Mouse (Mus musculus) liver, embryonic 16.5 days (tissue): Measurements from ENCODE around the gene Gemin5. TPM values are rescaled to one million over a fixed set of nuclear protein-coding genes. Genes with fewer than 3 reads are reported as not detected.
"Not testable (repeated sequence)": the region's sequence is repeated elsewhere in the genome, so short reads cannot be mapped to it uniquely, and the experiment has no call there.

Experiments
- ATAC-seq: fragments of 200-750 bp; cut with Nextera tagmentation; 2 replicates; pipeline ENCODE4 v1.8.0; 2017; ENCODE audit warnings: low read depth, mild to moderate bottlenecking, moderate number of reproducible peaks, moderate library complexity
- H3K27ac ChIP-seq: fragments of 300-500 bp; sonication (generic); 2 replicates; pipeline ENCODE4 v1.5.1; 2014; ENCODE audit warnings: mild to moderate bottlenecking, low read length
- H3K27me3 ChIP-seq: fragments of 300-500 bp; sonication (generic); 2 replicates; pipeline ENCODE4 v1.6.1; 2014; ENCODE audit warnings: low read depth, low read length, mixed read lengths; ENCODE audit not compliant: control insufficient read depth, insufficient read depth
- H3K36me3 ChIP-seq: fragments of 300-500 bp; sonication (generic); 2 replicates; pipeline ENCODE4 v1.6.1; 2014; ENCODE audit warnings: mild to moderate bottlenecking; ENCODE audit not compliant: control insufficient read depth, insufficient read depth
- H3K4me1 ChIP-seq: fragments of 300-500 bp; sonication (generic); 2 replicates; pipeline ENCODE4 v1.6.1; 2014; ENCODE audit warnings: low read depth, low read length, mixed read lengths; ENCODE audit not compliant: control insufficient read depth
- H3K4me2 ChIP-seq: fragments of 300-500 bp; sonication (generic); 2 replicates; pipeline ENCODE4 v1.6.1; 2014; ENCODE audit warnings: low read depth, low read length, mixed read lengths
- H3K4me3 ChIP-seq: fragments of 300-500 bp; sonication (generic); 2 replicates; pipeline ENCODE4 v1.5.1; 2014; ENCODE audit warnings: low read depth, mild to moderate bottlenecking, low read length
- H3K9ac ChIP-seq: fragments of 300-500 bp; sonication (generic); 2 replicates; pipeline ENCODE4 v1.6.1; 2014; ENCODE audit warnings: low read depth, low read length
- H3K9me3 ChIP-seq: fragments of 300-500 bp; sonication (generic); replicated peaks from 2 replicates; pipeline ENCODE4 v1.6.1; 2016; ENCODE audit warnings: low read length; ENCODE audit not compliant: control insufficient read depth
- WGBS: fragments of 180-500 bp; shearing (Covaris S2); extraction: QIAGEN DNeasy Blood & Tissue Kit; methylation state at CpG from one replicate; pipeline ENCODE4 v1.1.7; 2014; ENCODE audit not compliant: insufficient replicate concordance; 5-methylcytosine and 5-hydroxymethylcytosine counted together
- polyA plus RNA-seq: library from polyadenylated mRNA; unstranded; fragments of >200 nt; fragmentation: Nextera tagmentation; extraction: Ambion mirVana; gene quantifications from 2 replicates; pipeline ENCODE4 v1.2.1, GENCODE M21; 2015

Gene Gemin5
- polyA plus RNA-seq = 7.2 and 7.4 TPM in 2 replicates

GRCm38 (mm10) chr11:58168167-58168915, at the start of gene Gemin5:
Gene Gemin5, minus strand, starts transcription at chr11:58168539.
- peaks cover 26% of the 10 kb centered on the region for H3K4me1 ChIP-seq
- peak; percentile 81 for ATAC-seq
- H3K27ac ChIP-seq = peak within 1 kb of the TSS; percentile 71
- peak within 1 kb of the TSS; percentile 90 for H3K4me3 ChIP-seq
- WGBS = under 1% methylated on average over 71 of the region's 71 CpGs
- H3K27me3 ChIP-seq = no peaks in the 10 kb centered on the region
- peak within 1 kb of the TSS; percentile 88 for H3K4me2 ChIP-seq
- peaks cover 21% of the 10 kb centered on the region for H3K36me3 ChIP-seq
- H3K9ac ChIP-seq = peak within 1 kb of the TSS; percentile 81
- 0 out of 2 replicates have a peak, but pooled peaks cover under 1% of the 10 kb centered on the region for H3K9me3 ChIP-seq

GRCm38 (mm10) chr11:58216823-58217222, 48.5 kb upstream of the Gemin5 start:
- Histone ChIP-seq H3K4me2 (no peak overlapping the region), H3K27ac (no peak overlapping the region), H3K4me3 (no peak overlapping the region), H3K36me3 (no peaks in the 10 kb centered on the region), H3K9me3 (no peaks in the 10 kb centered on the region), H3K9ac (no peak overlapping the region), H3K4me1 (peaks cover 15% of the 10 kb centered on the region), H3K27me3 (no peaks in the 10 kb centered on the region)
- ATAC-seq = no peak
- WGBS = 66% methylated on average over 6 of the region's 6 CpGs

- WGBS = 63% methylated on average over 5 of the region's 5 CpGs
- no peak overlapping the region for H3K27ac ChIP-seq
Measured at GRCm38 (mm10) chr11:58215814-58216213, 47.5 kb upstream of the Gemin5 start.

GRCm38 (mm10) chr11:58215049-58215430, 46.7 kb upstream of the Gemin5 start:
- WGBS = 4% methylated on average over 2 of the region's 3 CpGs
- not testable (repeated sequence) for ATAC-seq, H3K27me3 ChIP-seq, H3K9me3 ChIP-seq, H3K36me3 ChIP-seq
- peak overlapping the region; percentile 67 for H3K4me2 ChIP-seq
- H3K27ac ChIP-seq = peak overlapping the region; percentile 40; the same call in 1 of the 2 replicates
- peak overlapping the region; percentile 76 for H3K4me3 ChIP-seq
- H3K9ac ChIP-seq = peak overlapping the region; percentile 43; the same call in 1 of the 2 replicates
- peaks cover 26% of the 10 kb centered on the region for H3K4me1 ChIP-seq

More at GRCm38 (mm10) chr11:58215814-58216213, 47.5 kb upstream of the Gemin5 start:
- no peaks in the 10 kb centered on the region for H3K27me3 ChIP-seq
- H3K4me2 ChIP-seq = peak overlapping the region; percentile 67
- H3K9me3 ChIP-seq = no peaks in the 10 kb centered on the region
- no peaks in the 10 kb centered on the region for H3K36me3 ChIP-seq
- ATAC-seq = no peak
- H3K4me1 ChIP-seq = peaks cover 25% of the 10 kb centered on the region
- H3K4me3 ChIP-seq = peak overlapping the region; percentile 33; the same call in 1 of the 2 replicates
- H3K9ac ChIP-seq = peak overlapping the region; percentile 8; the same call in 1 of the 2 replicates

- H3K27me3 ChIP-seq = no peaks in the 10 kb centered on the region
- no peaks in the 10 kb centered on the region for H3K9me3 ChIP-seq
- peak overlapping the region; percentile 87 for H3K27ac ChIP-seq
- H3K4me2 ChIP-seq = peak overlapping the region; percentile 67
- peak overlapping the region; percentile 76 for H3K4me3 ChIP-seq
- no peaks in the 10 kb centered on the region for H3K36me3 ChIP-seq
- H3K9ac ChIP-seq = peak overlapping the region; percentile 79
- H3K4me1 ChIP-seq = peaks cover 26% of the 10 kb centered on the region
- 16% methylated on average over 17 of the region's 17 CpGs for WGBS
- ATAC-seq = peak; percentile 93
Measured at GRCm38 (mm10) chr11:58214391-58215048, 46.2 kb upstream of the Gemin5 start.

GRCm38 (mm10) chr11:58213673-58214342, 45.5 kb upstream of the Gemin5 start:
- Histone ChIP-seq H3K36me3 (no peaks in the 10 kb centered on the region), H3K9ac (peak overlapping the region; percentile 79), H3K4me2 (peak overlapping the region; percentile 67), H3K9me3 (no peaks in the 10 kb centered on the region), H3K27ac (peak overlapping the region; percentile 87), H3K4me1 (peaks cover 24% of the 10 kb centered on the region), H3K27me3 (no peaks in the 10 kb centered on the region), H3K4me3 (peak overlapping the region; percentile 76)
- ATAC-seq = no peak
- 36% methylated on average over 7 of the region's 7 CpGs for WGBS

GRCm38 (mm10) chr11:58211682-58212067, 43.3 kb upstream of the Gemin5 start:
- no peaks in the 10 kb centered on the region for H3K36me3 ChIP-seq
- no peak overlapping the region for H3K4me3 ChIP-seq
- no peaks in the 10 kb centered on the region for H3K9me3 ChIP-seq
- peak overlapping the region; percentile 48; the same call in 1 of the 2 replicates for H3K27ac ChIP-seq
- H3K27me3 ChIP-seq = no peaks in the 10 kb centered on the region
- 33% methylated on average over 2 of the region's 2 CpGs for WGBS
- H3K9ac ChIP-seq = peak overlapping the region; percentile 18; the same call in 1 of the 2 replicates
- peaks cover 23% of the 10 kb centered on the region for H3K4me1 ChIP-seq
- no peak for ATAC-seq
- H3K4me2 ChIP-seq = no peak overlapping the region

- ATAC-seq = no peak
- no peaks in the 10 kb centered on the region for H3K36me3 ChIP-seq
- peak overlapping the region; percentile 48; the same call in 1 of the 2 replicates for H3K27ac ChIP-seq
- no peak overlapping the region for H3K4me2 ChIP-seq
- 25% methylated on average over 9 of the region's 9 CpGs for WGBS
- no peak overlapping the region for H3K4me3 ChIP-seq
- H3K9ac ChIP-seq = peak overlapping the region; percentile 18; the same call in 1 of the 2 replicates
- H3K9me3 ChIP-seq = no peaks in the 10 kb centered on the region
- H3K4me1 ChIP-seq = peaks cover 23% of the 10 kb centered on the region
- no peaks in the 10 kb centered on the region for H3K27me3 ChIP-seq
Measured at GRCm38 (mm10) chr11:58211062-58211681, 42.8 kb upstream of the Gemin5 start.
